Mouse (Mus musculus) C2C12 (cell line): ENCODE measurements around the gene Drap1.

ENCODE experiments used
- CEBPB ChIP-seq: IDR thresholded peaks from one replicate; pipeline ENCODE4 v1.6.1; 2011; ENCODE audit warnings: low read depth, mild to moderate bottlenecking, control low read depth, moderate library complexity
- CTCF ChIP-seq: IDR thresholded peaks from one replicate; pipeline ENCODE4 v1.5.1; 2011; ENCODE audit not compliant: control insufficient read depth, insufficient read depth, insufficient read length
- FOSL1 ChIP-seq: IDR thresholded peaks from one replicate; pipeline ENCODE4 v1.8.0; 2011; ENCODE audit warnings: mild to moderate bottlenecking, low read length; ENCODE audit not compliant: poor library complexity, insufficient read depth, severe bottlenecking
- MAX ChIP-seq: IDR thresholded peaks from one replicate; pipeline ENCODE4 v1.6.1; 2011; ENCODE audit warnings: mild to moderate bottlenecking, control low read depth
- MYOD1 ChIP-seq: IDR thresholded peaks from one replicate; pipeline ENCODE4 v1.6.1; 2011; ENCODE audit warnings: low read depth; ENCODE audit not compliant: control insufficient read depth, insufficient read length
- MYOG ChIP-seq: IDR thresholded peaks from one replicate; pipeline ENCODE4 v1.6.1; 2011; ENCODE audit not compliant: control insufficient read depth, insufficient read length; ENCODE audit errors: extremely low read depth
- USF1 ChIP-seq: IDR thresholded peaks from one replicate; pipeline ENCODE4 v1.6.1; 2011; ENCODE audit warnings: low read depth, mild to moderate bottlenecking, control low read depth, moderate library complexity

DNA sequence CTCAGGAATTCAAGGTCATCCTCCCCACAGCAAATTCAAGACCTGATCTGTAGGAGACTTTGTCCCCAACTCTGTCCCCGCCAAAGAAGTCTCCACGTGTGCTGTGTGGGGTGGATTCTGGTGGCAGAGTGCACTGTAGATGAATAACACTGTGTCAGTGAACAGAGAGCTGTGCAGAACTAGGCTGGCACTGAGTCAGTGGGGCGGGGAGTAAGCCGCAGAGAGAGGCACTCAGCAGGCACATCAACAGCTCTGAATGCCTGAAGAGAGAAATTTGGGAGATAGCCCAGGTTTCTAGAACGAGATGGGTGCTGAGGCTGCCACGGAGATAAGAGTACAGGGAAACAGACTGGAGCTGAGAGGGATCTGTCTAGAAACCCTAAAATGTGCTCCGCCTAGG is 34.2 kb upstream of the Drap1 start:
- no peak for TF ChIP-seq CTCF
- no peak for TF ChIP-seq CEBPB
- no peak for TF ChIP-seq USF1
- no peak for TF ChIP-seq MYOG
- TF ChIP-seq MAX: no peak
- no peak for TF ChIP-seq MYOD1
- no peak for TF ChIP-seq FOSL1
